Mouse (Mus musculus): ENCODE data around the gene Pxmp2.

Gene Pxmp2

GRCm38 (mm10) chr5:110230401-110230779, 55.6 kb downstream of the Pxmp2 start:
- DNase-seq: no peak

- DNase-seq: no peak
Measured at GRCm38 (mm10) chr5:110227336-110227883, 58.6 kb downstream of the Pxmp2 start.

GRCm38 (mm10) chr5:110225056-110225455, 60.9 kb downstream of the Pxmp2 start:
- DNase-seq: no peak
